Mouse (Mus musculus) hindbrain, embryonic 10.5 days (tissue): Measurements from ENCODE around the gene Ppp2r5e. TPM values are rescaled to one million over a fixed set of nuclear protein-coding genes. Genes with fewer than 3 reads are reported as not detected.

Experiments used
- DNase-seq: peaks from one replicate; pipeline ENCODE4 v3.0.0-alpha.2; 2017; ENCODE audit warnings: low spot score
- H3K27ac ChIP-seq: fragments of 300-500 bp; sonication (generic); 2 replicates; pipeline ENCODE4 v1.5.1; 2016; ENCODE audit warnings: mild to moderate bottlenecking, moderate library complexity
- H3K27me3 ChIP-seq: fragments of 300-500 bp; sonication (generic); 2 replicates; pipeline ENCODE4 v1.6.1; 2016; ENCODE audit warnings: mild to moderate bottlenecking; ENCODE audit not compliant: poor library complexity, insufficient read depth, severe bottlenecking
- H3K36me3 ChIP-seq: fragments of 300-500 bp; sonication (generic); 2 replicates; pipeline ENCODE4 v1.6.1; 2016; ENCODE audit warnings: mild to moderate bottlenecking, moderate library complexity
- H3K4me1 ChIP-seq: fragments of 300-500 bp; sonication (generic); replicated peaks from 2 replicates; pipeline ENCODE4 v1.6.1; 2016; ENCODE audit warnings: mild to moderate bottlenecking
- H3K4me3 ChIP-seq: fragments of 300-500 bp; sonication (generic); 2 replicates; pipeline ENCODE4 v1.5.1; 2016; ENCODE audit warnings: mild to moderate bottlenecking, moderate library complexity
- H3K9me3 ChIP-seq: fragments of 300-500 bp; sonication (generic); 2 replicates; pipeline ENCODE4 v1.6.1; 2016; ENCODE audit warnings: mild to moderate bottlenecking, moderate library complexity
- WGBS: fragments of 180-500 bp; shearing (Covaris S2); methylation state at CpG from one replicate; pipeline ENCODE4 v1.1.7; 2016; 5-methylcytosine and 5-hydroxymethylcytosine counted together
- polyA plus RNA-seq: library from polyadenylated mRNA; unstranded; fragments of >200 nt; fragmentation: Nextera tagmentation; extraction: Ambion mirVana; gene quantifications from 2 replicates; pipeline ENCODE4 v1.2.1, GENCODE M21; 2016

Ppp2r5e gene
- polyA plus RNA-seq, 1 experiment from 2014 or later, result 14.2 TPM

GRCm38 (mm10) chr12:75544666-75545065, 51.4 kb downstream of the Ppp2r5e start:
- Histone ChIP-seq H3K4me3 (no peak overlapping the region), H3K27ac (no peak overlapping the region), H3K9me3 (no peaks in the 10 kb centered on the region), H3K4me1 (0 out of 2 replicates have a peak, but pooled peaks cover 7% of the 10 kb centered on the region), H3K36me3 (no peaks in the 10 kb centered on the region), H3K27me3 (no peaks in the 10 kb centered on the region)
- DNase-seq, result no peak
- WGBS, result 79% methylated on average over 2 of the region's 2 CpGs

GRCm38 (mm10) chr12:75544259-75544658, 51.8 kb downstream of the Ppp2r5e start:
- Histone ChIP-seq H3K4me3 (no peak overlapping the region), H3K36me3 (no peaks in the 10 kb centered on the region), H3K27ac (no peak overlapping the region), H3K27me3 (no peaks in the 10 kb centered on the region), H3K9me3 (no peaks in the 10 kb centered on the region), H3K4me1 (0 out of 2 replicates have a peak, but pooled peaks cover 7% of the 10 kb centered on the region)
- no peak for DNase-seq
- WGBS, result 89% methylated on average over 2 of the region's 2 CpGs

GRCm38 (mm10) chr12:75543346-75543745, 52.7 kb downstream of the Ppp2r5e start:
- H3K27me3 ChIP-seq, result no peaks in the 10 kb centered on the region

GRCm38 (mm10) chr12:75540621-75541171, 55.3 kb downstream of the Ppp2r5e start:
- no peaks in the 10 kb centered on the region for H3K9me3 ChIP-seq

More at GRCm38 (mm10) chr12:75543346-75543745, 52.7 kb downstream of the Ppp2r5e start:
- Histone ChIP-seq H3K36me3 (no peaks in the 10 kb centered on the region), H3K9me3 (no peaks in the 10 kb centered on the region), H3K4me1 (0 out of 2 replicates have a peak, but pooled peaks cover 7% of the 10 kb centered on the region), H3K4me3 (no peak overlapping the region), H3K27ac (no peak overlapping the region)
- no peak for DNase-seq
- 71% methylated on average over 3 of the region's 3 CpGs for WGBS

GRCm38 (mm10) chr12:75539228-75539627, 56.8 kb downstream of the Ppp2r5e start:
- WGBS, result 89% methylated on average over 3 of the region's 3 CpGs
- no peak for DNase-seq
- Histone ChIP-seq H3K4me3 (no peak overlapping the region), H3K27me3 (no peaks in the 10 kb centered on the region), H3K9me3 (no peaks in the 10 kb centered on the region), H3K4me1 (peaks cover 20% of the 10 kb centered on the region), H3K27ac (no peak overlapping the region), H3K36me3 (no peaks in the 10 kb centered on the region)

More at GRCm38 (mm10) chr12:75540621-75541171, 55.3 kb downstream of the Ppp2r5e start:
- Histone ChIP-seq H3K4me3 (no peak overlapping the region), H3K36me3 (no peaks in the 10 kb centered on the region), H3K27me3 (no peaks in the 10 kb centered on the region), H3K4me1 (peaks cover 20% of the 10 kb centered on the region), H3K27ac (no peak overlapping the region)
- 82% methylated on average over 5 of the region's 5 CpGs for WGBS
- DNase-seq, result no peak

- DNase-seq, result no peak
- Histone ChIP-seq H3K4me3 (no peak overlapping the region), H3K4me1 (peaks cover 16% of the 10 kb centered on the region), H3K27ac (no peak overlapping the region), H3K9me3 (no peaks in the 10 kb centered on the region), H3K36me3 (no peaks in the 10 kb centered on the region), H3K27me3 (no peaks in the 10 kb centered on the region)
- 73% methylated on average over 6 of the region's 6 CpGs for WGBS
Observed at GRCm38 (mm10) chr12:75537673-75538423, 58.2 kb downstream of the Ppp2r5e start.

- Histone ChIP-seq H3K4me1 (peaks cover 16% of the 10 kb centered on the region), H3K27me3 (no peaks in the 10 kb centered on the region), H3K36me3 (no peaks in the 10 kb centered on the region), H3K27ac (no peak overlapping the region), H3K9me3 (no peaks in the 10 kb centered on the region), H3K4me3 (no peak overlapping the region)
- WGBS, result 48% methylated on average over 7 of the region's 7 CpGs
- DNase-seq, result no peak
Observed at GRCm38 (mm10) chr12:75537019-75537672, 58.9 kb downstream of the Ppp2r5e start.

- DNase-seq, result no peak
- peaks cover 15% of the 10 kb centered on the region for H3K4me1 ChIP-seq
- H3K9me3 ChIP-seq, result no peaks in the 10 kb centered on the region
- WGBS, result 89% methylated on average over 7 of the region's 7 CpGs
- no peak overlapping the region for H3K4me3 ChIP-seq
- H3K27me3 ChIP-seq, result no peaks in the 10 kb centered on the region
- H3K27ac ChIP-seq, result no peak overlapping the region
- H3K36me3 ChIP-seq, result no peaks in the 10 kb centered on the region
Observed at GRCm38 (mm10) chr12:75536566-75536965, 59.5 kb downstream of the Ppp2r5e start.

GRCm38 (mm10) chr12:75533145-75533544, 62.9 kb downstream of the Ppp2r5e start:
- Histone ChIP-seq H3K36me3 (no peaks in the 10 kb centered on the region), H3K4me1 (peaks cover 12% of the 10 kb centered on the region), H3K9me3 (no peaks in the 10 kb centered on the region), H3K4me3 (no peak overlapping the region), H3K27me3 (no peaks in the 10 kb centered on the region), H3K27ac (no peak overlapping the region)
- DNase-seq, result no peak

GRCm38 (mm10) chr12:75531895-75532294, 64.2 kb downstream of the Ppp2r5e start:
- no peaks in the 10 kb centered on the region for H3K27me3 ChIP-seq
- no peaks in the 10 kb centered on the region for H3K36me3 ChIP-seq
- DNase-seq, result no peak
- no peaks in the 10 kb centered on the region; the same call in none of the 2 replicates for H3K4me1 ChIP-seq
- no peaks in the 10 kb centered on the region for H3K9me3 ChIP-seq
- 87% methylated on average over 2 of the region's 2 CpGs for WGBS
- no peak overlapping the region for H3K27ac ChIP-seq
- H3K4me3 ChIP-seq, result no peak overlapping the region

GRCm38 (mm10) chr12:75528857-75529808, 66.9 kb downstream of the Ppp2r5e start:
- Histone ChIP-seq H3K36me3 (peaks cover 7% of the 10 kb centered on the region; the same call in 1 of the 2 replicates), H3K27me3 (no peaks in the 10 kb centered on the region), H3K4me3 (no peak overlapping the region), H3K27ac (no peak overlapping the region), H3K9me3 (no peaks in the 10 kb centered on the region), H3K4me1 (no peaks in the 10 kb centered on the region)
- WGBS, result 88% methylated on average over 7 of the region's 7 CpGs
- no peak for DNase-seq

- DNase-seq, result no peak
- WGBS, result 92% methylated on average over 1 of the region's 1 CpGs
- Histone ChIP-seq H3K9me3 (no peaks in the 10 kb centered on the region), H3K36me3 (peaks cover 7% of the 10 kb centered on the region; the same call in 1 of the 2 replicates), H3K4me3 (no peak overlapping the region), H3K27me3 (no peaks in the 10 kb centered on the region), H3K4me1 (no peaks in the 10 kb centered on the region), H3K27ac (no peak overlapping the region)
Observed at GRCm38 (mm10) chr12:75528300-75528699, 67.7 kb downstream of the Ppp2r5e start.
